Mouse (Mus musculus): ENCODE measurements around the gene Tradd.

DNA sequence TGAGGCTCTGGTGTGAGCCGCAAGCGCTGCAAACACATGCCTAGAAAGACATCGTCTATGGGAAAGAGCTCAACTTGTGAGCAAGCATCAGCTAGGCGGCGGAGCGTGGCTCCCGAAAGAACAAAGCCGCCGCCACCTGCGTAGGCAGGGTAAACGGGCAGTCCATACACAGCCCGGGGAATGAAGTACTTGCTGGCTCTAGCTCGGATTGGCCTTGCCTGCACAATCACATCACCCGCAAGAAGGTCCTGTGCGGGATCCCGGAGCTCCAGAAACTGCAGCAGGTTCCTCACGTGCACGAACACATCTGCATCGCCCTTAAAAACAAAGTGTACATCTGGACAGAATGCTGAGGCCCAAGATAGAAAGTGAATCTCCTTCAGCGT is 10.7 kb downstream of the Tradd start:
- TF ChIP-seq GATA1 (IDR thresholded peaks at IDR 0.05; ENCODE audit: borderline replicate concordance, low read length) (no peak), FLI1 (IDR thresholded peaks at IDR 0.05; ENCODE audit: low read length) (no peak)
